In the genomic region with DNA sequence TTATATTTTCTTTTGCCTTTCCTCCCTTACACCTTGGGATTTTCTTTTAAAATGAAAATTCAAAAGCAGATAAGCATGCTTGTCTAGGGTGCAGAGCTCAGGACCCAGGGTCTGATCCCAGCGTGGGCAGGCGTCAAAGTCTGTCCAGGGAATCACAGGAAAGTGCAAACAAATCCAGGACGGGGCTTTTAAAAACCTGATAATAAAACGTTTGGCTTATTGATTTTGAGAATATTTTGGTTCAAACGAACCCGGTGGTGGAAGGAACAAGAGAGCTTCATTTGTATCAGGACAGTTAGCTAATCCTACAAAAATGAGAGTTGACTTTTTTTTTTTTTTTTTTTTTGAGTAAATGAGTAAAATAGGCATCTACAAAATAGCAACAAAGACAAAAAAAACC, we compare ENCODE assay signal across 30 mouse cellular contexts.
"Had no signal": no experiment of that assay in that cellular context is flagged by ENCODE, and none has a peak within 500 bp of the region (broad histone marks: within the 10 kb centered on the region; RNA-seq: fewer than 3 reads in every experiment).

No protein-coding gene starts in this region.

- H3K4me2 ChIP-seq: limb, embryonic 12.5 days; limb, embryonic 13.5 days; limb, embryonic 15.5 days; liver, embryonic 11.5 days; liver, embryonic 13.5 days; liver, embryonic 15.5 days; lung, embryonic 14.5 days; lung, embryonic 15.5 days; midbrain, embryonic 12.5 days; midbrain, embryonic 13.5 days; midbrain, embryonic 15.5 days; neural tube, embryonic 12.5 days had no signal

- H3K4me1 ChIP-seq: limb, embryonic 10.5 days; limb, embryonic 12.5 days; limb, embryonic 13.5 days; limb, embryonic 15.5 days; lung, embryonic 15.5 days; midbrain, embryonic 10.5 days; midbrain, embryonic 12.5 days; midbrain, embryonic 13.5 days; midbrain, embryonic 15.5 days; neural tube, embryonic 12.5 days had no signal

- ATAC-seq: liver, postnatal 0 days; lung, postnatal 0 days; midbrain, embryonic 13.5 days; midbrain, embryonic 15.5 days; midbrain, embryonic 16.5 days had no signal

- H3K9me3 ChIP-seq: limb, embryonic 10.5 days; limb, embryonic 12.5 days; limb, embryonic 13.5 days; limb, embryonic 15.5 days; liver, embryonic 13.5 days; liver, embryonic 15.5 days; lung, embryonic 15.5 days; megakaryocyte, embryonic 14.5 days; midbrain, embryonic 10.5 days; midbrain, embryonic 12.5 days; midbrain, embryonic 13.5 days; midbrain, embryonic 15.5 days; neural tube, embryonic 12.5 days had no signal

- DNase-seq: left cerebral cortex, postnatal 4 days; liver; liver, embryonic 13.5 days; liver, postnatal 0 days; lung, adult 18-20 months; lung, adult 2 months; lung, embryonic 14.5 days; lung, postnatal 10 days; lung, postnatal 14 days; lung, postnatal 36 days; lung, postnatal 4 days had no signal

- H3K27me3 ChIP-seq: limb, embryonic 12.5 days; limb, embryonic 13.5 days; limb, embryonic 15.5 days; liver, embryonic 13.5 days; liver, embryonic 15.5 days; lung, embryonic 15.5 days; megakaryocyte, embryonic 14.5 days; midbrain, embryonic 12.5 days; midbrain, embryonic 13.5 days; midbrain, embryonic 15.5 days; neural tube, embryonic 12.5 days had no signal

- H3K9ac ChIP-seq: limb, embryonic 12.5 days; limb, embryonic 13.5 days; limb, embryonic 15.5 days; liver, embryonic 13.5 days; liver, embryonic 14.5 days; liver, embryonic 15.5 days; liver, postnatal 0 days; lung, embryonic 14.5 days; lung, embryonic 15.5 days; midbrain, embryonic 12.5 days; midbrain, embryonic 13.5 days; midbrain, embryonic 15.5 days; neural tube, embryonic 12.5 days had no signal

- H3K4me3 ChIP-seq: left cerebral cortex, adult 2 months; limb, embryonic 10.5 days; limb, embryonic 12.5 days; limb, embryonic 13.5 days; limb, embryonic 15.5 days; liver, embryonic 13.5 days; liver, embryonic 15.5 days; lung, embryonic 15.5 days; megakaryocyte, embryonic 14.5 days; midbrain, embryonic 10.5 days; midbrain, embryonic 12.5 days; midbrain, embryonic 13.5 days; midbrain, embryonic 15.5 days; myocyte; neural tube, embryonic 12.5 days had no signal

- H3K27ac ChIP-seq: left cerebral cortex, adult 2 months; limb, embryonic 10.5 days; limb, embryonic 12.5 days; limb, embryonic 13.5 days; limb, embryonic 15.5 days; liver, embryonic 13.5 days; liver, embryonic 14.5 days; liver, embryonic 15.5 days; lung, embryonic 15.5 days; macrophage; midbrain, embryonic 10.5 days; midbrain, embryonic 12.5 days; midbrain, embryonic 13.5 days; midbrain, embryonic 15.5 days; neural tube, embryonic 12.5 days had no signal

- H3K36me3 ChIP-seq: liver, embryonic 15.5 days; lung, embryonic 15.5 days had no signal
